Mouse (Mus musculus): Measurements from ENCODE around the gene Pygo2. TPM values are rescaled to one million over a fixed set of nuclear protein-coding genes. Genes with fewer than 3 reads are reported as not detected.

Pygo2 gene
- 42.4 and 45.2 TPM in 2 replicates for polyA plus RNA-seq (2011; ENCODE audit: insufficient read length, low read depth, missing spikeins)

- peak within 1 kb of the TSS; percentile 78 for H3K27ac ChIP-seq (ENCODE audit: insufficient read depth, low read length)
- peak; percentile 68 for TF ChIP-seq POLR2A (IDR thresholded peaks at IDR 0.05; ENCODE audit: low read depth, low read length)
- no peak for TF ChIP-seq CTCF (IDR thresholded peaks at IDR 0.05; ENCODE audit: borderline replicate concordance, insufficient read depth, low read length)
- peak within 1 kb of the TSS; percentile 99 for H3K4me3 ChIP-seq (ENCODE audit: insufficient read depth, low read length)
- no peaks in the 10 kb centered on the region for H3K4me1 ChIP-seq (ENCODE audit: control insufficient read depth, insufficient read depth, low read length)
These were observed at the start of gene Pygo2 for GRCm38 (mm10) chr3:89430171-89431159. TSS of gene Pygo2 (plus strand) at chr3:89430214.

GRCm38 (mm10) chr3:89380291-89380690 is 49.7 kb upstream of the Pygo2 start:
- Histone ChIP-seq H3K4me1 (ENCODE audit: control insufficient read depth, insufficient read depth, low read length) (0 out of 2 replicates have a peak, but pooled peaks cover 7% of the 10 kb centered on the region), H3K27ac (ENCODE audit: insufficient read depth, low read length) (no peak overlapping the region), H3K4me3 (ENCODE audit: insufficient read depth, low read length) (no peak overlapping the region)
- TF ChIP-seq CTCF (IDR thresholded peaks at IDR 0.05; ENCODE audit: borderline replicate concordance, insufficient read depth, low read length): no peak
- TF ChIP-seq POLR2A (IDR thresholded peaks at IDR 0.05; ENCODE audit: low read depth, low read length): no peak

- TF ChIP-seq CTCF (IDR thresholded peaks at IDR 0.05; ENCODE audit: borderline replicate concordance, insufficient read depth, low read length) (no peak), POLR2A (IDR thresholded peaks at IDR 0.05; ENCODE audit: low read depth, low read length) (no peak)
- Histone ChIP-seq H3K4me1 (ENCODE audit: control insufficient read depth, insufficient read depth, low read length) (0 out of 2 replicates have a peak, but pooled peaks cover 7% of the 10 kb centered on the region), H3K4me3 (ENCODE audit: insufficient read depth, low read length) (no peak overlapping the region), H3K27ac (ENCODE audit: insufficient read depth, low read length) (no peak overlapping the region)
These were observed 49.3 kb upstream of the Pygo2 start for GRCm38 (mm10) chr3:89380711-89381110.

GRCm38 (mm10) chr3:89381233-89381632 is 48.8 kb upstream of the Pygo2 start:
- H3K27ac ChIP-seq (ENCODE audit: insufficient read depth, low read length): no peak overlapping the region
- no peak for TF ChIP-seq POLR2A (IDR thresholded peaks at IDR 0.05; ENCODE audit: low read depth, low read length)
- TF ChIP-seq CTCF (IDR thresholded peaks at IDR 0.05; ENCODE audit: borderline replicate concordance, insufficient read depth, low read length): no peak
- 0 out of 2 replicates have a peak, but pooled peaks cover 7% of the 10 kb centered on the region for H3K4me1 ChIP-seq (ENCODE audit: control insufficient read depth, insufficient read depth, low read length)
- no peak overlapping the region for H3K4me3 ChIP-seq (ENCODE audit: insufficient read depth, low read length)

- Histone ChIP-seq H3K27ac (ENCODE audit: insufficient read depth, low read length) (no peak overlapping the region), H3K4me3 (ENCODE audit: insufficient read depth, low read length) (no peak overlapping the region), H3K4me1 (ENCODE audit: control insufficient read depth, insufficient read depth, low read length) (0 out of 2 replicates have a peak, but pooled peaks cover 7% of the 10 kb centered on the region)
- TF ChIP-seq POLR2A (IDR thresholded peaks at IDR 0.05; ENCODE audit: low read depth, low read length) (no peak), CTCF (IDR thresholded peaks at IDR 0.05; ENCODE audit: borderline replicate concordance, insufficient read depth, low read length) (no peak)
These were observed 47.8 kb upstream of the Pygo2 start for GRCm38 (mm10) chr3:89382033-89382882.

GRCm38 (mm10) chr3:89382950-89383349 is 47.1 kb upstream of the Pygo2 start:
- Histone ChIP-seq H3K27ac (ENCODE audit: insufficient read depth, low read length) (no peak overlapping the region), H3K4me3 (ENCODE audit: insufficient read depth, low read length) (no peak overlapping the region), H3K4me1 (ENCODE audit: control insufficient read depth, insufficient read depth, low read length) (0 out of 2 replicates have a peak, but pooled peaks cover 7% of the 10 kb centered on the region)
- TF ChIP-seq CTCF (IDR thresholded peaks at IDR 0.05; ENCODE audit: borderline replicate concordance, insufficient read depth, low read length): no peak
- no peak for TF ChIP-seq POLR2A (IDR thresholded peaks at IDR 0.05; ENCODE audit: low read depth, low read length)

GRCm38 (mm10) chr3:89383651-89384255 is 46.3 kb upstream of the Pygo2 start:
- Histone ChIP-seq H3K27ac (ENCODE audit: insufficient read depth, low read length) (no peak overlapping the region), H3K4me3 (ENCODE audit: insufficient read depth, low read length) (no peak overlapping the region), H3K4me1 (ENCODE audit: control insufficient read depth, insufficient read depth, low read length) (0 out of 2 replicates have a peak, but pooled peaks cover 6% of the 10 kb centered on the region)
- no peak for TF ChIP-seq POLR2A (IDR thresholded peaks at IDR 0.05; ENCODE audit: low read depth, low read length)
- TF ChIP-seq CTCF (IDR thresholded peaks at IDR 0.05; ENCODE audit: borderline replicate concordance, insufficient read depth, low read length): no peak

- TF ChIP-seq POLR2A (IDR thresholded peaks at IDR 0.05; ENCODE audit: low read depth, low read length) (no peak), CTCF (IDR thresholded peaks at IDR 0.05; ENCODE audit: borderline replicate concordance, insufficient read depth, low read length) (no peak)
- Histone ChIP-seq H3K4me3 (ENCODE audit: insufficient read depth, low read length) (no peak overlapping the region), H3K4me1 (ENCODE audit: control insufficient read depth, insufficient read depth, low read length) (0 out of 2 replicates have a peak, but pooled peaks cover 1% of the 10 kb centered on the region), H3K27ac (ENCODE audit: insufficient read depth, low read length) (no peak overlapping the region)
These were observed 45.5 kb upstream of the Pygo2 start for GRCm38 (mm10) chr3:89384331-89385076.

All from embryonic fibroblast, embryonic 13.5 days (primary cell).